Mouse (Mus musculus) embryonic facial prominence, embryonic 13.5 days (tissue): ENCODE measurements around the gene Ap1g1. TPM values are rescaled to one million over a fixed set of nuclear protein-coding genes. Genes with fewer than 3 reads are reported as not detected.

Experiments
- ATAC-seq: fragments of 200-750 bp; cut with Nextera tagmentation; 2 replicates; pipeline ENCODE4 v1.8.0; 2017; ENCODE audit warnings: low read depth; ENCODE audit not compliant: insufficient number of reproducible peaks, insufficient read depth, low FRiP score, low TSS enrichment
- H3K27ac ChIP-seq: fragments of 300-500 bp; sonication (generic); 2 replicates; pipeline ENCODE4 v1.5.1; 2015; ENCODE audit warnings: moderate library complexity, mild to moderate bottlenecking, inconsistent platforms
- H3K27me3 ChIP-seq: fragments of 300-500 bp; sonication (generic); 2 replicates; pipeline ENCODE4 v1.6.1; 2015; ENCODE audit warnings: mild to moderate bottlenecking, inconsistent platforms
- H3K36me3 ChIP-seq: fragments of 300-500 bp; sonication (generic); 2 replicates; pipeline ENCODE4 v1.6.1; 2015; ENCODE audit warnings: mild to moderate bottlenecking, inconsistent platforms
- H3K4me1 ChIP-seq: fragments of 300-500 bp; sonication (generic); 2 replicates; pipeline ENCODE4 v1.6.1; 2015; ENCODE audit warnings: inconsistent platforms
- H3K4me2 ChIP-seq: fragments of 300-500 bp; sonication (generic); 2 replicates; pipeline ENCODE4 v1.6.1; 2015; ENCODE audit warnings: moderate library complexity, mild to moderate bottlenecking, inconsistent platforms
- H3K4me3 ChIP-seq: fragments of 300-500 bp; sonication (generic); 2 replicates; pipeline ENCODE4 v1.5.1; 2015; ENCODE audit warnings: mild to moderate bottlenecking, inconsistent platforms
- H3K9ac ChIP-seq: fragments of 300-500 bp; sonication (generic); 2 replicates; pipeline ENCODE4 v1.6.1; 2015; ENCODE audit warnings: mild to moderate bottlenecking, inconsistent platforms
- H3K9me3 ChIP-seq: fragments of 300-500 bp; sonication (generic); 2 replicates; pipeline ENCODE4 v1.6.1; 2016; ENCODE audit warnings: inconsistent platforms
- WGBS: fragments of 180-500 bp; shearing (Covaris S2); methylation state at CpG from one replicate; pipeline ENCODE4 v1.1.7; 2015; ENCODE audit warnings: mixed read lengths; 5-methylcytosine and 5-hydroxymethylcytosine counted together
- polyA plus RNA-seq: library from polyadenylated mRNA; unstranded; fragments of >200 nt; fragmentation: Nextera tagmentation; extraction: Ambion mirVana; gene quantifications from 2 replicates; pipeline ENCODE4 v1.2.1, GENCODE M21; 2015

Gene Ap1g1
- polyA plus RNA-seq, 1 experiment from 2014 or later = 43.0 TPM

DNA sequence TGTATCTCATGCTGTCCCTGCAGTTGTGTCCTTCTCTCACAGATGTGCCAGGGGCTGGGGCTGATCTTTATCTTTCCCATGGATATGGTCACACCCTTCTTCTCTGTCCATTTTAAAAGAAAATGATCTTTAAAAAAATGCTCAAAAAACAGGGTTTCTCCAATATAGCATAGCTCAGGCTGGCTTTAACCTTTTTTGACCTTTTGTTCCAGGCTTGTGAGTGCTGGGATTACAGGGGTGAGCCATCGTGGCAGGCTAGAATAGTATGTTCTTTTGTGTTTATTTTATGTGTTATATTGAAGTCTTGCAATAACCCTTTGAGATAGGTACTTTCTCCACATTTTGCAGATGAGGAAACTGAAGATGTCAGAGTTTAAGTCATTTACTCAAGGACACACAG, 16.8 kb downstream of the Ap1g1 start:
- Histone ChIP-seq H3K27me3 (no peaks in the 10 kb centered on the region), H3K4me2 (no peak overlapping the region), H3K4me3 (no peak overlapping the region), H3K27ac (no peak overlapping the region), H3K9me3 (no peaks in the 10 kb centered on the region), H3K9ac (no peak overlapping the region), H3K36me3 (no peaks in the 10 kb centered on the region), H3K4me1 (no peaks in the 10 kb centered on the region)
- no peak for ATAC-seq
- WGBS = 61% methylated on average over 1 of the region's 1 CpGs

DNA sequence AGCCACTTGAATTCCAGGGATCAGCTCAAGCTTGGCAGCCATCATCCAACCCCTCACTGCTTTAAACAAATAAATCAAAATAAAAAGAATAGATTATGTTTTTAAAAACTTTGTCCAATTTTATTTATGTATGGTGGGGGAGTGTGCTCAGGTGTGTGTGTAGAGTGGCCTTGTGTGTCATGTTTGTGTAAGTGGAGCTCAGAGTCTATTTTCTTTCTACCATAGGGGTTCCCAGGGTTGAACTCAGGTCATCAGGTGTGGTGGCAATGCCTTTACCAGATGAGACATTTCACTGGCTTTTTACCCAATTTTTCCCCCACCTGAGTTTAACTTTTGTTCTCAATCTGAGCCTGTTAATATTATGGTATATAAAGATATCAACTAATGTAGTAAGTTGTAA, 20.4 kb downstream of the Ap1g1 start:
- no peaks in the 10 kb centered on the region for H3K4me1 ChIP-seq
- peaks cover 9% of the 10 kb centered on the region for H3K36me3 ChIP-seq
- H3K27me3 ChIP-seq = no peaks in the 10 kb centered on the region
- H3K4me2 ChIP-seq = no peak overlapping the region
- no peak for ATAC-seq
- no peak overlapping the region for H3K4me3 ChIP-seq
- no peak overlapping the region for H3K9ac ChIP-seq
- H3K9me3 ChIP-seq = no peaks in the 10 kb centered on the region
- H3K27ac ChIP-seq = no peak overlapping the region

DNA sequence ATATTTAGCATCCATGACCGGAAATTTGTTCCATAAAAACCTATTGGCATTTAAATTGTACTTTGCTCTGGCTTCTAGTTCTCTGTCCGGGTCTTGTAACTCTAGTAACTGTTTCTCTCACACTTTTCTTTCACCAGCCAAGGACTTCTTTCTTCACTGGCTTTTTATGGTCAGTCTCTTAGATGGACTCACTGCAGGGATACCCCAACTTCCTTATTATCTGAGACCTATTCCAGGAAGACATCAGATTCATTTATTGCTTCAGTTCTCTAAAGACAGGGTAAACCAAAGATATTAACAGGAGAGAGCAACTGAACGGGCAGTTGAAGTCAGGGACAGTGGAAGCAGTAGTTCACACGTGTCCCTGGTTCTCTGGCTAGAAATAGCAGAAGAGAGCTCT, 20.9 kb downstream of the Ap1g1 start:
- no peak for ATAC-seq
- no peaks in the 10 kb centered on the region for H3K27me3 ChIP-seq
- no peaks in the 10 kb centered on the region for H3K9me3 ChIP-seq
- H3K4me2 ChIP-seq = no peak overlapping the region
- 68% methylated on average over 4 of the region's 4 CpGs for WGBS
- no peak overlapping the region for H3K4me3 ChIP-seq
- no peak overlapping the region for H3K9ac ChIP-seq
- no peaks in the 10 kb centered on the region for H3K4me1 ChIP-seq
- peaks cover 12% of the 10 kb centered on the region for H3K36me3 ChIP-seq
- H3K27ac ChIP-seq = no peak overlapping the region

DNA sequence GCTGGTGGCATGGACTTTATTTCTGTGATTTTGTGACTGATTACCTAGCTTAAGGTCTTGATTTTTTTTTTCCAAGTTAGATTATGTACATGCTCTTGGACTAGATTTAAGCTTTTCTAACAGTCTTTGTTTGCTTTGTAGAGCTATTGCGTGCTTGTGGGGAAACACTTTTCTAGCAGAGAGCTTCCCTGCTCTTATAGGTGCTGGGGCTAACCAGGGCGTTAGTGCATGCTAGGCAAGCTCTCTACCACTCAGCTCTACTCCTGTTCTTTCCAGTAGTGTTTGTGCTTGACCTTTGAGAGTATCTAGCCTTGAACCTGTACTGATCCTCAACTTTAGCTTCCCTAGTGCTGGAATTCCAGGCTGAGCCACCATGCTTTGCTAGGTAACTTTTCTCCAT, 22.0 kb downstream of the Ap1g1 start:
- H3K4me1 ChIP-seq = no peaks in the 10 kb centered on the region
- no peak overlapping the region for H3K27ac ChIP-seq
- ATAC-seq = no peak
- no peak overlapping the region for H3K4me2 ChIP-seq
- H3K36me3 ChIP-seq = peaks cover 18% of the 10 kb centered on the region
- H3K27me3 ChIP-seq = no peaks in the 10 kb centered on the region
- H3K4me3 ChIP-seq = no peak overlapping the region
- 86% methylated on average over 2 of the region's 2 CpGs for WGBS
- H3K9me3 ChIP-seq = no peaks in the 10 kb centered on the region
- no peak overlapping the region for H3K9ac ChIP-seq

DNA sequence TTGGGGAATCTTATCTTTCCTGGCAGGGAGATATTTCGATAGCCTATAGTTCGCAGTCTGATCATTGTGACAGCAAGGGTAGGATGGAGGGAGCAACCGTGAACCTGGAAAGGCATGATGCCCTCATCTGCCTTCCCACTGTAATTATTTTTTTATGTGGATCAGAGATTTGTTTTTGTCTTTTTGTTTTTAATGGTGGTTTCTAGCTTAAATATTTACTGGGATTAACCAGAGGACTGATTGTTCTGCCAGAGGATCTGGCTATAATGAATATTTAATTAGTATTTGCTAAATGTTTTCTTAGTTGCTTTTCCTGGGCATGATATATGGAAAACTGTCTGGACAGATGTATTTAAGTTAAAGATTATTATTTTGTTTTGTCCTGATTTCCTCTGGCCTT, 24.9 kb downstream of the Ap1g1 start:
- WGBS = 91% methylated on average over 3 of the region's 3 CpGs
- H3K4me1 ChIP-seq = peaks cover 6% of the 10 kb centered on the region; the same call in 1 of the 2 replicates
- H3K27ac ChIP-seq = no peak overlapping the region
- H3K9ac ChIP-seq = no peak overlapping the region
- no peaks in the 10 kb centered on the region for H3K27me3 ChIP-seq
- H3K4me2 ChIP-seq = no peak overlapping the region
- no peak overlapping the region for H3K4me3 ChIP-seq
- no peak for ATAC-seq
- H3K9me3 ChIP-seq = no peaks in the 10 kb centered on the region
- peaks cover 18% of the 10 kb centered on the region for H3K36me3 ChIP-seq

DNA sequence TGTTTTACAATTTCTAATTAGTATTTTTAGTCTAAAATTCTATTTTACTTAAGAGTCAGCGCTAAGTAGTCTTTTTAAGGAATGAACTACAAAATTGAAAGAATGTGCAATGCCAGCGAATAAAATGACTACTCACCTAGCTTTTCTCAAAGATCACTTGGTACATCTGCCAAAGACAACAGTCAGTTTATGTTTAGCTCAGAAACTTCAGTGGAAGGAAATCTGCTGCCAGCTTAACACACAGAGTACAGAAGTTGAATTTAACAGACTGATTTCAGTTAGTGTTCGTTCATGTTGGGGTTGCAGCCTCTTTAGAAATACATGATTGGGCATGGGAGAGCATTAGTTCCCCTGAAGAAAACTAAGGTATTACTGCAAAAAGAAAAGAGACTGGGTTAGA, 25.4 kb downstream of the Ap1g1 start:
- Histone ChIP-seq H3K4me3 (no peak overlapping the region), H3K4me1 (peaks cover 6% of the 10 kb centered on the region; the same call in 1 of the 2 replicates), H3K4me2 (no peak overlapping the region), H3K27ac (no peak overlapping the region), H3K36me3 (peaks cover 18% of the 10 kb centered on the region), H3K9me3 (no peaks in the 10 kb centered on the region), H3K27me3 (no peaks in the 10 kb centered on the region), H3K9ac (no peak overlapping the region)
- no peak for ATAC-seq
- WGBS = 93% methylated on average over 3 of the region's 3 CpGs

DNA sequence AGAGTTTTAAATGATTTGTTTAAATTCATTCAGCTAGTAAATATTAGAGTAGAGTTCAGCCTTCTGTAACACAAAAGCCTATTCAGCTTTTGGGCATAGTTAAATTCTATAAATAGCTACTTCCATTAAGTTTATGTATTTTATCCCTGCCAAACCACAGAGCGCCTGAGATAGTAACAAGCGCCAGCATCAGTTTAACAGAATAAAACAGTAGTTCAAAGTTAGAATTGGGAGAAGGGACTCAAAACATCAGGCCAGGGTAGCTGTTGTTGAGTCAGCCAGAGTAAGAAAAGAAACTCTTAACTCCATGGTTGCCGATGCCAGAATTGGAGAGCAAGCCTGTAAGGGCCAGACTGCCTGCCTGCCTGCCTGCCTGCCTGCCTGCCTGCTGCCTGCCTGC, 28.2 kb downstream of the Ap1g1 start:
- Histone ChIP-seq H3K9ac (no peak overlapping the region), H3K36me3 (peaks cover 18% of the 10 kb centered on the region), H3K4me1 (peaks cover 11% of the 10 kb centered on the region; the same call in 1 of the 2 replicates), H3K27ac (no peak overlapping the region), H3K9me3 (no peaks in the 10 kb centered on the region), H3K4me3 (no peak overlapping the region), H3K4me2 (no peak overlapping the region), H3K27me3 (no peaks in the 10 kb centered on the region)
- 69% methylated on average over 3 of the region's 3 CpGs for WGBS
- ATAC-seq = no peak

DNA sequence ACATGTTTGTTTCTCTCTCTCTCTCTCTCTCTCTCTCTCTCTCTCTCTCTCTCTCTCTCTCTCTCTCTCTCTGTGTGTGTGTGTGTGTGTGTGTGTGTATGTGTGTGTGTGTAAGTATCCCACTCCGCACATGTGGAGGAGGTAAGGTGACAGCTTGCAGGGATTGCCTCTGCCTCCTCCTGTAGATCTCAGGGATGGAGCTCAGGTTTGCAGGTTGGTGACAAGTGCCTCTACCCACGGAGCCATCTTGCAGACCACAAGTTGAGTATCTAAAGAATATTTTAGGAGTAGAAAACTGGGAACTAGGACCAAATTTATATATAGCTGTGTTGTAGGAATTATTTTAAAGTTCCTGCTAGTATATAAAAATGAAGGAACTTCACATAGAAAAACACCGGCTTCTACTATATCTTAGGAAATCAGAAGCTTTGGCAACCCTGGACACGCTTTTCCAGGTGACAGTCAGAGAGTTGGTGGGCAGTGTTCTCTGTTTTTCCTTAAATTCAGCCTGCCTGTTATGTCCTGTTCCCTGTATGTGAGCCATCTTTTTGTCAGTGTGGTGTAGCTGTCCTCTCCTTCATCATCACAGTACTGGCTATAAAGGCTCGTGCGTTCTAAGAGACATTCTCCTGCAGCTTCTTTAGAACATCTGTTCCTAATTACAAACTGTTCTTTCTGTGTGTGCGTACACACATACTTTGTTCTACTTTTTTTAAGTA, 29.2 kb downstream of the Ap1g1 start:
- 62% methylated on average over 7 of the region's 7 CpGs for WGBS
- H3K9ac ChIP-seq = no peak overlapping the region
- no peak for ATAC-seq
- peaks cover 11% of the 10 kb centered on the region; the same call in 1 of the 2 replicates for H3K4me1 ChIP-seq
- peaks cover 18% of the 10 kb centered on the region for H3K36me3 ChIP-seq
- H3K4me2 ChIP-seq = no peak overlapping the region
- H3K9me3 ChIP-seq = no peaks in the 10 kb centered on the region
- H3K4me3 ChIP-seq = no peak overlapping the region
- no peak overlapping the region for H3K27ac ChIP-seq
- no peaks in the 10 kb centered on the region for H3K27me3 ChIP-seq

DNA sequence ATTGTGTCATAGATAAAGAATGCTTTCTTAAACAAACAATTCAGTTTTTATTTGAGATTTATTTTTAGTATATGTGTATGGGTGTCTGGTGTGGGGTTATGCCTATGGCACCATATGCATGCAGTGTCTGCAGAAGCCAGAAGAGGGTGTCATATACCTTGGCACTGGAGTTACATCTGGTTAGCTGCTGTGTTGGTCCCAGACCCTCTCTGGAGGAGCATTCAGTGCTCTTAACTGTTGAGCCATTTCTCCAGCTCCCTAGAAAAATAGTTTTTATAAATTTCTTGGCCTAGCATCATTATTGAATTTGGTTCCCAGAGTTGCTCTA, 29.7 kb downstream of the Ap1g1 start:
- Histone ChIP-seq H3K4me3 (no peak overlapping the region), H3K27ac (no peak overlapping the region), H3K36me3 (peaks cover 14% of the 10 kb centered on the region), H3K9me3 (no peaks in the 10 kb centered on the region), H3K4me2 (no peak overlapping the region), H3K9ac (no peak overlapping the region), H3K27me3 (no peaks in the 10 kb centered on the region), H3K4me1 (peaks cover 11% of the 10 kb centered on the region; the same call in 1 of the 2 replicates)
- no peak for ATAC-seq

DNA sequence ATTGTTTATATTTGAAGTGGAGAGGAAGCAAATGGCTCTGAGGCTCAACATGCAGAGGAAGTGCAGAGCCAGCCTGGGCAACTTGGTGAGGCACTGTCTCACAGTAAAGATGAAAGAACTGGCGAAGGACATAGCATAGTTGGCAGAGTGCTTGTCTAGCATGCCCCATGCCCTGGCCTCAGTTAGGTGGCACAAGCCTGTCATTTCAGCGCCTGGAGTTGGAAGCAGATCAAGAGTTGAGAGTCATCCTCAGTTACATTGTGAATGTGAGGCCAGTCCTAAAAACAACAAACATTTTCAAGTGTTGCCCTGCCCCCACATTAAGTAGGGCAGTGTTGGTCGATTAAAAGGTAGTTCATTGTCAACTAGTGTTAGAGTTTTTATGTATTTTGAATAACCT, 32.1 kb downstream of the Ap1g1 start:
- ATAC-seq = no peak
- peaks cover 11% of the 10 kb centered on the region; the same call in 1 of the 2 replicates for H3K4me1 ChIP-seq
- H3K27ac ChIP-seq = no peak overlapping the region

DNA sequence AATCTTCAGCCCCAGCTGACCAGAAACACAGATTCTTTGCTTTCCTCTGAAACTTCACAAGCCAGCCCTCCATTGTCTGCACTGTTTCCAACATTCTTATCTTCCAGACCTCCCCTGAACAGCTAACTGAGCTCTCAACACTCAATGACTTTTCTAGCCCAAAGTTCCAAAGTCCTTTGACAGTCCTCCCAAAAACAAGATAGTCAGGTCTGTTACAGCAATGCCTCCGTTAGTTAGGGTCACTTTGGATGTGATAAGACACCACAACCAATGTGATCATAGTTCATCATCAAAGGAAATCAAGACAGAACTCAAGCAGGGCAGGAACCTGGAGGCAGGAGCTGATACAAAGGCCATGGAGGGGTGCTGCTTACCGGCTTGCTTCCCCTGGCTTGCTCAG, 36.9 kb downstream of the Ap1g1 start:
- no peak overlapping the region for H3K4me2 ChIP-seq
- ATAC-seq = no peak
- H3K9ac ChIP-seq = no peak overlapping the region
- no peaks in the 10 kb centered on the region for H3K27me3 ChIP-seq
- peaks cover 10% of the 10 kb centered on the region; the same call in 1 of the 2 replicates for H3K36me3 ChIP-seq
- H3K27ac ChIP-seq = no peak overlapping the region
- 97% methylated on average over 2 of the region's 2 CpGs for WGBS
- no peak overlapping the region for H3K4me3 ChIP-seq
- peaks cover 2% of the 10 kb centered on the region; the same call in 1 of the 2 replicates for H3K4me1 ChIP-seq
- H3K9me3 ChIP-seq = no peaks in the 10 kb centered on the region

More for the DNA sequence above, 32.1 kb downstream of the Ap1g1 start:
- Histone ChIP-seq H3K4me2 (no peak overlapping the region), H3K9ac (no peak overlapping the region), H3K27me3 (no peaks in the 10 kb centered on the region), H3K4me3 (no peak overlapping the region), H3K9me3 (no peaks in the 10 kb centered on the region), H3K36me3 (peaks cover 6% of the 10 kb centered on the region; the same call in 1 of the 2 replicates)
- 80% methylated on average over 3 of the region's 3 CpGs for WGBS

DNA sequence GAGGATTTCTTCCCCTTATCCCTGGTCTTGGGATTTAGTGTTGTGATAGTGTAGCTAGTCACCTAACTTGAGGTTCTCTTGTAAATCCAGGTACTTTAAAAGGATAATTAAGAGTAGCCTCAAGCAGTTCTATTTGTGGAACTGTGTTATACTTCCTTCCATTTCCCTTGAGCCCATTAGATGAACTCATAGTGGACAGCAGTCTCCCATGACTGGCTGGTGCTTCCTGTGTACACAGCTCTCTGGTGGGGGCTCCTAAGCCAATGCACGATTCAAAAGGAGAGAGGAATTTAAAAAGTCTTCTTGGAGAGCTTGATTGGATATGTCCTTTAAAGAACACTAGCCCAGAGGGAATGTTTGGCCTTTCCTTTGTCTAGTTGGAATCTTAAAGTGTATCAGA, 39.6 kb downstream of the Ap1g1 start:
- 38% methylated on average over 1 of the region's 1 CpGs for WGBS
- no peak for ATAC-seq
- no peak overlapping the region for H3K27ac ChIP-seq

More for the DNA sequence above, 39.6 kb downstream of the Ap1g1 start:
- Histone ChIP-seq H3K36me3 (peaks cover 10% of the 10 kb centered on the region; the same call in 1 of the 2 replicates), H3K4me1 (no peaks in the 10 kb centered on the region), H3K4me3 (no peak overlapping the region), H3K9ac (no peak overlapping the region), H3K9me3 (no peaks in the 10 kb centered on the region), H3K4me2 (no peak overlapping the region), H3K27me3 (no peaks in the 10 kb centered on the region)
